Mouse (Mus musculus) liver, embryonic 14.5 days (tissue): ENCODE data around the gene Idh3b. TPM values are rescaled to one million over a fixed set of nuclear protein-coding genes. Genes with fewer than 3 reads are reported as not detected.

Source experiments
- ATAC-seq: fragments of 200-750 bp; cut with Nextera tagmentation; 2 replicates; pipeline ENCODE4 v1.8.0; 2017; ENCODE audit warnings: moderate number of reproducible peaks, mild to moderate bottlenecking, moderate library complexity; ENCODE audit not compliant: insufficient read depth
- DNase-seq, 3 experiments: peaks; one replicate each; pipeline ENCODE4 v3.0.0-alpha.2; 2012 to 2013; ENCODE audit warnings: low read depth in 3 of 3, low spot score in 3 of 3
- H3K27ac ChIP-seq: fragments of 300-500 bp; sonication (generic); 2 replicates; pipeline ENCODE4 v1.5.1; 2014; ENCODE audit warnings: moderate library complexity, mild to moderate bottlenecking, control low read depth, inconsistent platforms
- H3K27me3 ChIP-seq: fragments of 300-500 bp; sonication (generic); 2 replicates; pipeline ENCODE4 v1.6.1; 2014; ENCODE audit warnings: mild to moderate bottlenecking, low read length, moderate library complexity; ENCODE audit not compliant: control insufficient read depth, insufficient read depth
- H3K36me3 ChIP-seq: fragments of 300-500 bp; sonication (generic); replicated peaks from 2 replicates; pipeline ENCODE4 v1.6.1; 2014; ENCODE audit warnings: low read depth; ENCODE audit not compliant: control insufficient read depth, insufficient read depth
- H3K4me1 ChIP-seq, 2 experiments: fragments of 200-500 bp in 1 of 2; fragments of 300-500 bp in 1 of 2; sonication (generic) in 1 of 2; replicated peaks; 2 replicates each; pipeline ENCODE4 v1.6.1; 2012 to 2014; ENCODE audit warnings: antibody characterized with exemption in 1 of 2, inconsistent platforms in 1 of 2, low read length in 1 of 2; ENCODE audit not compliant: control insufficient read depth in 2 of 2, insufficient read depth in 2 of 2
- H3K4me2 ChIP-seq: fragments of 300-500 bp; sonication (generic); 2 replicates; pipeline ENCODE4 v1.6.1; 2014; ENCODE audit warnings: low read depth, mild to moderate bottlenecking, control low read depth, moderate library complexity
- H3K4me3 ChIP-seq, 2 experiments: fragments of 200-500 bp in 1 of 2; fragments of 300-500 bp in 1 of 2; sonication (generic) in 1 of 2; 2 replicates each; pipeline ENCODE4 v1.5.1; 2012 to 2014; ENCODE audit warnings: low read depth in 2 of 2, low read length in 2 of 2, mild to moderate bottlenecking in 2 of 2, control low read depth in 1 of 2, inconsistent platforms in 1 of 2, moderate library complexity in 1 of 2; ENCODE audit not compliant: insufficient read depth in 1 of 2
- H3K9ac ChIP-seq: fragments of 300-500 bp; sonication (generic); replicated peaks from 2 replicates; pipeline ENCODE4 v1.6.1; 2014; ENCODE audit warnings: mild to moderate bottlenecking, control low read depth, moderate library complexity
- H3K9me3 ChIP-seq: fragments of 300-500 bp; sonication (generic); 2 replicates; pipeline ENCODE4 v1.6.1; 2016; ENCODE audit warnings: low read length, mixed read lengths; ENCODE audit not compliant: control insufficient read depth
- CTCF ChIP-seq: IDR thresholded peaks from 2 replicates; pipeline ENCODE4 v1.5.1; 2016; ENCODE audit warnings: antibody characterized with exemption, low read depth, control low read depth
- EP300 ChIP-seq: IDR thresholded peaks from 2 replicates; pipeline ENCODE4 v1.6.1; 2016; ENCODE audit warnings: antibody characterized with exemption, low read depth
- WGBS: fragments of 180-500 bp; shearing (Covaris S2); extraction: QIAGEN DNeasy Blood & Tissue Kit; methylation state at CpG from one replicate; pipeline ENCODE4 v1.1.7; 2014; ENCODE audit not compliant: insufficient replicate concordance; 5-methylcytosine and 5-hydroxymethylcytosine counted together
- polyA plus RNA-seq, 2 experiments: library from polyadenylated mRNA; depleted of rRNA in 1 of 2; stranded (reverse) in 1 of 2; unstranded in 1 of 2; fragments of >200 nt; fragmentation: Nextera tagmentation in 1 of 2; extraction: Ambion mirVana in 1 of 2; gene quantifications; 2 replicates each; pipeline versions ENCODE4 v1.2.1 to v1.2.3; 2012 to 2014

Idh3b gene
- polyA plus RNA-seq, 2 experiments = 95.1 to 104 TPM

- ATAC-seq (no peak), DNase-seq (no peak)
- no peak overlapping the region for H3K9ac ChIP-seq
- peaks cover 60% of the 10 kb centered on the region for H3K27me3 ChIP-seq
- 0 out of 4 replicates have a peak, but pooled peaks cover 0 to 3% of the 10 kb centered on the region in 2 experiments for H3K4me1 ChIP-seq
- H3K9me3 ChIP-seq = no peaks in the 10 kb centered on the region
- no peaks in the 10 kb centered on the region for H3K36me3 ChIP-seq
- H3K4me2 ChIP-seq = no peak overlapping the region
- H3K4me3 ChIP-seq = no peak overlapping the region
- no peak for TF ChIP-seq EP300
- no peak overlapping the region for H3K27ac ChIP-seq
- 5% methylated on average over 20 of the region's 20 CpGs for WGBS
Measured at GRCm38 (mm10) chr2:130296134-130296745, 11.9 kb upstream of the Idh3b start.

GRCm38 (mm10) chr2:130295331-130296133, 11.2 kb upstream of the Idh3b start:
- Histone ChIP-seq H3K36me3 (no peaks in the 10 kb centered on the region), H3K4me3 (peak overlapping the region; percentile 8 to 50; a peak in 2 of 4 replicates), H3K4me2 (peak overlapping the region; percentile 53), H3K4me1 (0 out of 4 replicates have a peak, but pooled peaks cover 0 to 3% of the 10 kb centered on the region in 2 experiments), H3K9me3 (no peaks in the 10 kb centered on the region), H3K27ac (no peak overlapping the region), H3K27me3 (peaks cover 60% of the 10 kb centered on the region), H3K9ac (no peak overlapping the region)
- ATAC-seq (no peak), DNase-seq (no peak)
- WGBS = 1% methylated on average over 68 of the region's 99 CpGs
- no peak for TF ChIP-seq EP300
- no peak for TF ChIP-seq CTCF

GRCm38 (mm10) chr2:130294936-130295277, 10.6 kb upstream of the Idh3b start, which contains the start of gene Ebf4:
TSS of gene Ebf4 (plus strand) at chr2:130295169.
- TF ChIP-seq CTCF = no peak
- TF ChIP-seq EP300 = no peak
- Histone ChIP-seq H3K4me1 (0 out of 4 replicates have a peak, but pooled peaks cover 0 to 3% of the 10 kb centered on the region in 2 experiments), H3K27me3 (peaks cover 60% of the 10 kb centered on the region), H3K9me3 (no peaks in the 10 kb centered on the region), H3K27ac (no peak within 1 kb of the TSS), H3K4me3 (peak within 1 kb of the TSS; percentile 8 to 50; a peak in 2 of 4 replicates), H3K4me2 (peak within 1 kb of the TSS; percentile 53), H3K9ac (no peak within 1 kb of the TSS), H3K36me3 (no peaks in the 10 kb centered on the region)
- ATAC-seq (no peak), DNase-seq (no peak)
- under 1% methylated on average over 30 of the region's 39 CpGs for WGBS

- no peak overlapping the region for H3K9ac ChIP-seq
- peak overlapping the region; percentile 53 for H3K4me2 ChIP-seq
- 0 out of 4 replicates have a peak, but pooled peaks cover 0 to 3% of the 10 kb centered on the region in 2 experiments for H3K4me1 ChIP-seq
- DNase-seq = no peak
- no peaks in the 10 kb centered on the region for H3K9me3 ChIP-seq
- 7% methylated on average over 20 of the region's 20 CpGs for WGBS
- TF ChIP-seq EP300 = no peak
- TF ChIP-seq CTCF = no peak
- ATAC-seq = no peak
- H3K36me3 ChIP-seq = no peaks in the 10 kb centered on the region
- peak overlapping the region; percentile 6 to 50; a peak in 2 of 4 replicates for H3K4me3 ChIP-seq
- H3K27me3 ChIP-seq = peaks cover 60% of the 10 kb centered on the region
- no peak overlapping the region for H3K27ac ChIP-seq
Measured at GRCm38 (mm10) chr2:130294218-130294935, 10.0 kb upstream of the Idh3b start.

GRCm38 (mm10) chr2:130293486-130293885, 9.1 kb upstream of the Idh3b start:
- ATAC-seq (no peak), DNase-seq (no peak)
- Histone ChIP-seq H3K27me3 (peaks cover 60% of the 10 kb centered on the region), H3K36me3 (no peaks in the 10 kb centered on the region), H3K4me2 (no peak overlapping the region), H3K9me3 (no peaks in the 10 kb centered on the region), H3K4me3 (no peak overlapping the region), H3K9ac (no peak overlapping the region), H3K4me1 (0 out of 4 replicates have a peak, but pooled peaks cover 0 to 3% of the 10 kb centered on the region in 2 experiments), H3K27ac (no peak overlapping the region)
- TF ChIP-seq EP300 (no peak), CTCF (no peak)
- 3% methylated on average over 4 of the region's 4 CpGs for WGBS
